Comparison of ENCODE assay signal across 20 mouse cellular contexts in genomic region chr1:57849087-57849486, GRCm38 (mm10).
"Had no signal": no experiment of that assay in that cellular context is flagged by ENCODE, and none has a peak within 500 bp of the region (broad histone marks: within the 10 kb centered on the region; RNA-seq: fewer than 3 reads in every experiment).

No protein-coding gene starts in this region.

- H3K27ac ChIP-seq: liver, embryonic 13.5 days; liver, embryonic 15.5 days; macrophage; neural tube, embryonic 13.5 days; neural tube, embryonic 15.5 days had no signal

- H3K9ac ChIP-seq: liver, embryonic 13.5 days; liver, embryonic 15.5 days; liver, postnatal 0 days; lung, embryonic 14.5 days; midbrain, embryonic 12.5 days; midbrain, embryonic 15.5 days; neural tube, embryonic 13.5 days; neural tube, embryonic 15.5 days had no signal

- H3K4me2 ChIP-seq: liver, embryonic 13.5 days; liver, embryonic 15.5 days; midbrain, embryonic 12.5 days; midbrain, embryonic 15.5 days; neural tube, embryonic 13.5 days; neural tube, embryonic 15.5 days had no signal

- H3K27me3 ChIP-seq: liver, embryonic 13.5 days; liver, embryonic 15.5 days; megakaryocyte, embryonic 14.5 days; midbrain, embryonic 12.5 days; midbrain, embryonic 15.5 days; neural tube, embryonic 13.5 days; neural tube, embryonic 15.5 days had no signal

- H3K4me1 ChIP-seq: liver, embryonic 15.5 days; megakaryocyte, embryonic 14.5 days had no signal

- H3K4me3 ChIP-seq: liver, embryonic 13.5 days; liver, embryonic 15.5 days; midbrain, embryonic 12.5 days; midbrain, embryonic 15.5 days; neural tube, embryonic 13.5 days; neural tube, embryonic 15.5 days had no signal

- H3K36me3 ChIP-seq: liver, embryonic 13.5 days; liver, embryonic 15.5 days; midbrain, embryonic 12.5 days; midbrain, embryonic 15.5 days; neural tube, embryonic 13.5 days; neural tube, embryonic 15.5 days had no signal

- DNase-seq: liver, embryonic 13.5 days; liver, postnatal 0 days; lung, embryonic 14.5 days; lung, postnatal 14 days; lung, postnatal 36 days; retina, postnatal 1 day; right cerebral cortex, adult 18-20 months; right cerebral cortex, postnatal 25 days; right cerebral cortex, postnatal 4 days; spleen, adult 18-20 months; thymus, adult 18-20 months; thymus, postnatal 14 days; thymus, postnatal 36 days had no signal

- ATAC-seq: liver, postnatal 0 days; midbrain, embryonic 15.5 days had no signal

- H3K9me3 ChIP-seq: liver, embryonic 13.5 days; liver, embryonic 15.5 days; megakaryocyte, embryonic 14.5 days; midbrain, embryonic 12.5 days; midbrain, embryonic 15.5 days; neural tube, embryonic 13.5 days; neural tube, embryonic 15.5 days had no signal
